Mouse (Mus musculus) left cerebral cortex, postnatal 36 days (tissue): Measurements from ENCODE around the gene Fto. TPM values are rescaled to one million over a fixed set of nuclear protein-coding genes. Genes with fewer than 3 reads are reported as not detected.

Experiments
- total RNA-seq, 2 experiments: library from RNA; stranded (reverse); gene quantifications; 2 replicates each; pipeline ENCODE4 v1.2.3; 2021

The Fto gene
- total RNA-seq, 2 experiments from 2014 or later, result 153 to 156 TPM

Other genes starting within 250 kb of the Fto start
- gene Rbl2, start 243.5 kb upstream of the Fto start, total RNA-seq, result 10 to 100 TPM; 35.5 to 45.7 TPM
- gene Aktip, start 113.5 kb upstream of the Fto start, total RNA-seq, result 100 to 1,000 TPM; 117 to 118 TPM
- gene Rpgrip1l, start 263 bp upstream of the Fto start, total RNA-seq, result 10 to 100 TPM; 20.6 to 26.7 TPM